In the genomic region with DNA sequence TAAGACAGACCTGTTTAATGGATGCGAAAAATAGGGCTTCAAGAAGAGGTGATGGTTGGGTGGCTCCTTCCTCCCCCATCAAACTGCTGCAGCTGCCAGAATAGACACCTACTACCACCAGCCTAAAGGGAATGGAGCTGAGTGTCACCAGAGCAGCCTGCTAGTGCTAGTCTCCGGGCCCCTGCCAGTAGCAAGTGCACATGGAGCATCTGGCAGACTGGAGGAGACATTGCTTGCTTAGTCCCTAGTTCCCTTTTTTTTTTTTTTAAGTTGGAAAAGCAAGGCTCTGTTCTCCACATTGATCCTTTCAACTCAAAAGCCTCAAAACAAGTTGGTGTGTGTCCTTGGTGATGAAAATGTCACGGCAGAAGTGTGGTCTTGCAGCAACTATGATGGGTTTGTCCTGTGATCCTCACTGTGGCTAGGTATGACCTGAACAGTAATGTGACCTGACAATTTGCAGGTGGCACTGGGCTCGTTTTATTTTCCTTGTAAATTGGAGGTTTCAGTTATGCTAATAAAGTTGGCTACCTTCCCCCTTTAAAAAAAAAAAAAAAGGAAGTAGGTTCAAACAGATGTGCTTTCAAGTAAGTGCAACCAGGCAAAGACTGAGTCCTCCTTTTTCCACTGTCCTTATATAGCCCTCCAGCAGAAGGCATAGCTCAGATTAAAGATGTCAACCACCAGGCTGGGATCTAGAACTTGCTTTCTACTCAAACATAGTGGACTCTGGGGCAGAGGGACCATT, we compare ENCODE assay signal across 30 mouse cellular contexts. TPM values are rescaled to one million over a fixed set of nuclear protein-coding genes. Genes with fewer than 3 reads are reported as not detected.
"Had no signal": no experiment of that assay in that cellular context is flagged by ENCODE, and none has a peak within 500 bp of the region (broad histone marks: within the 10 kb centered on the region; RNA-seq: fewer than 3 reads in every experiment).

No protein-coding gene starts in this region.

RNA-seq across cellular contexts. Expression of gene Gm20767, which starts 9.8 kb away (rescaled TPM):
- total RNA-seq: gastrocnemius, adult 2 months; gastrocnemius, postnatal 10 days; gastrocnemius, postnatal 25 days; gastrocnemius, postnatal 4 days; heart, adult 2 months; heart, postnatal 14 days; heart, postnatal 36 days; layer of hippocampus, adult 2 months; layer of hippocampus, postnatal 10 days; layer of hippocampus, postnatal 25 days; left cerebral cortex, adult 2 months; left cerebral cortex, postnatal 14 days; left cerebral cortex, postnatal 36 days had no signal
- polyA plus RNA-seq: frontal cortex, adult 2 months; heart, adult 2 months; heart, embryonic 11.5 days; heart, embryonic 13.5 days; heart, embryonic 15.5 days; heart, postnatal 0 days; hindbrain, embryonic 10.5 days; hindbrain, embryonic 12.5 days; hindbrain, embryonic 14.5 days; hindbrain, embryonic 16.5 days; inflammation-experienced regulatory T-cells, adult 6 months; intestine, embryonic 15.5 days; intestine, postnatal 0 days; kidney, embryonic 14.5 days; kidney, embryonic 16.5 days; limb, embryonic 10.5 days; limb, embryonic 12.5 days; limb, embryonic 14.5 days had no signal

RNA-seq across cellular contexts. Expression of gene Gm21818, which starts 22.4 kb away (rescaled TPM):
- total RNA-seq: gastrocnemius, adult 2 months; gastrocnemius, postnatal 10 days; gastrocnemius, postnatal 25 days; gastrocnemius, postnatal 4 days; heart, adult 2 months; heart, postnatal 14 days; heart, postnatal 36 days; layer of hippocampus, adult 2 months; layer of hippocampus, postnatal 10 days; layer of hippocampus, postnatal 25 days; left cerebral cortex, adult 2 months; left cerebral cortex, postnatal 14 days; left cerebral cortex, postnatal 36 days had no signal
- polyA plus RNA-seq: frontal cortex, adult 2 months; heart, adult 2 months; heart, embryonic 11.5 days; heart, embryonic 13.5 days; heart, embryonic 15.5 days; heart, postnatal 0 days; hindbrain, embryonic 10.5 days; hindbrain, embryonic 12.5 days; hindbrain, embryonic 14.5 days; hindbrain, embryonic 16.5 days; inflammation-experienced regulatory T-cells, adult 6 months; intestine, embryonic 15.5 days; intestine, postnatal 0 days; kidney, embryonic 14.5 days; kidney, embryonic 16.5 days; limb, embryonic 10.5 days; limb, embryonic 12.5 days; limb, embryonic 14.5 days had no signal
